Mouse (Mus musculus) layer of hippocampus, postnatal 14 days (tissue): ENCODE results near the gene Npr3. TPM values are rescaled to one million over a fixed set of nuclear protein-coding genes. Genes with fewer than 3 reads are reported as not detected.

Experiments used
- total RNA-seq, 2 experiments: library from RNA; stranded (reverse); gene quantifications; 2 replicates each; pipeline ENCODE4 v1.2.3; 2021

Npr3 gene
- total RNA-seq, 2 experiments from 2014 or later, result 17.6 to 20.3 TPM

Other genes with a start within 250 kb of the Npr3 start
- gene Sub1, start 89.7 kb upstream of the Npr3 start, total RNA-seq, result 100 to 1,000 TPM; 295 to 298 TPM
- gene Zfr, start 210.5 kb upstream of the Npr3 start, total RNA-seq, result 100 to 1,000 TPM; 332 to 347 TPM